Mouse (Mus musculus): ENCODE measurements around the gene Mmp21. TPM values are rescaled to one million over a fixed set of nuclear protein-coding genes. Genes with fewer than 3 reads are reported as not detected.
A peak's percentile ranks its signal among the peaks of the same experiment; 100 is the strongest.
"Not testable (repeated sequence)": the region's sequence is repeated elsewhere in the genome, so short reads cannot be mapped to it uniquely, and the experiment has no call there.

The Mmp21 gene
- polyA plus RNA-seq, 1 experiment from 2014 or later = not detected

GRCm38 (mm10) chr7:133698021-133698709, 18.3 kb upstream of the Mmp21 start:
- Histone ChIP-seq H3K4me1 (peaks cover 16% of the 10 kb centered on the region), H3K36me3 (peaks cover 29% of the 10 kb centered on the region), H3K27me3 (ENCODE audit: insufficient read depth, poor library complexity, severe bottlenecking) (no peaks in the 10 kb centered on the region), H3K4me3 (peak overlapping the region; percentile 18; the same call in 1 of the 2 replicates), H3K27ac (peak overlapping the region; percentile 44; the same call in 1 of the 2 replicates), H3K9me3 (no peaks in the 10 kb centered on the region)
- peak; percentile 90 for DNase-seq (ENCODE audit: low spot score)
- 48% methylated on average over 12 of the region's 12 CpGs for WGBS

- not testable (repeated sequence) for H3K4me1 ChIP-seq; H3K27ac ChIP-seq; DNase-seq (ENCODE audit: low spot score); H3K27me3 ChIP-seq (ENCODE audit: insufficient read depth, poor library complexity, severe bottlenecking); H3K4me3 ChIP-seq
- peaks cover 50% of the 10 kb centered on the region for H3K36me3 ChIP-seq
- H3K9me3 ChIP-seq = peaks cover 19% of the 10 kb centered on the region; the same call in 1 of the 2 replicates
These were observed 5.8 kb upstream of the Mmp21 start for GRCm38 (mm10) chr7:133685644-133686043.

GRCm38 (mm10) chr7:133684701-133685100, 4.8 kb upstream of the Mmp21 start:
- H3K27ac ChIP-seq = no peak overlapping the region
- H3K27me3 ChIP-seq (ENCODE audit: insufficient read depth, poor library complexity, severe bottlenecking) = no peaks in the 10 kb centered on the region
- WGBS = 96% methylated on average over 6 of the region's 6 CpGs
- no peaks in the 10 kb centered on the region for H3K4me1 ChIP-seq
- DNase-seq (ENCODE audit: low spot score) = no peak
- H3K9me3 ChIP-seq = peaks cover 18% of the 10 kb centered on the region; the same call in 1 of the 2 replicates
- H3K36me3 ChIP-seq = peaks cover 41% of the 10 kb centered on the region
- no peak overlapping the region for H3K4me3 ChIP-seq

GRCm38 (mm10) chr7:133684110-133684509, 4.2 kb upstream of the Mmp21 start:
- 79% methylated on average over 5 of the region's 5 CpGs for WGBS
- Histone ChIP-seq H3K27me3 (ENCODE audit: insufficient read depth, poor library complexity, severe bottlenecking) (no peaks in the 10 kb centered on the region), H3K27ac (no peak overlapping the region), H3K9me3 (peaks cover 12% of the 10 kb centered on the region; the same call in 1 of the 2 replicates), H3K36me3 (peaks cover 35% of the 10 kb centered on the region), H3K4me3 (no peak overlapping the region), H3K4me1 (no peaks in the 10 kb centered on the region)
- DNase-seq (ENCODE audit: low spot score) = no peak

GRCm38 (mm10) chr7:133683626-133684025, 3.8 kb upstream of the Mmp21 start:
- Histone ChIP-seq H3K9me3 (peaks cover 8% of the 10 kb centered on the region; the same call in 1 of the 2 replicates), H3K36me3 (peaks cover 30% of the 10 kb centered on the region), H3K4me3 (no peak overlapping the region), H3K27ac (no peak overlapping the region), H3K4me1 (no peaks in the 10 kb centered on the region), H3K27me3 (ENCODE audit: insufficient read depth, poor library complexity, severe bottlenecking) (no peaks in the 10 kb centered on the region)
- WGBS = 75% methylated on average over 5 of the region's 5 CpGs
- DNase-seq (ENCODE audit: low spot score) = no peak

- Histone ChIP-seq H3K9me3 (no peaks in the 10 kb centered on the region), H3K27ac (no peak overlapping the region), H3K36me3 (peaks cover 10% of the 10 kb centered on the region; the same call in 1 of the 2 replicates), H3K4me1 (no peaks in the 10 kb centered on the region), H3K4me3 (no peak overlapping the region), H3K27me3 (ENCODE audit: insufficient read depth, poor library complexity, severe bottlenecking) (no peaks in the 10 kb centered on the region)
- no peak for DNase-seq (ENCODE audit: low spot score)
- 64% methylated on average over 4 of the region's 4 CpGs for WGBS
These were observed 422 bp downstream of the Mmp21 start for GRCm38 (mm10) chr7:133679439-133679838.

- 92% methylated on average over 8 of the region's 8 CpGs for WGBS
- H3K27me3 ChIP-seq (ENCODE audit: insufficient read depth, poor library complexity, severe bottlenecking) = no peaks in the 10 kb centered on the region
- no peak overlapping the region for H3K27ac ChIP-seq
- peaks cover 9% of the 10 kb centered on the region for H3K36me3 ChIP-seq
- no peaks in the 10 kb centered on the region for H3K9me3 ChIP-seq
- H3K4me3 ChIP-seq = no peak overlapping the region
- H3K4me1 ChIP-seq = no peaks in the 10 kb centered on the region
- no peak for DNase-seq (ENCODE audit: low spot score)
These were observed 1.1 kb downstream of the Mmp21 start for GRCm38 (mm10) chr7:133678716-133679115.

GRCm38 (mm10) chr7:133676002-133676401, 3.9 kb downstream of the Mmp21 start:
- Histone ChIP-seq H3K4me1 (no peaks in the 10 kb centered on the region), H3K36me3 (peaks cover 37% of the 10 kb centered on the region), H3K27ac (no peak overlapping the region), H3K27me3 (ENCODE audit: insufficient read depth, poor library complexity, severe bottlenecking) (no peaks in the 10 kb centered on the region), H3K9me3 (no peaks in the 10 kb centered on the region), H3K4me3 (no peak overlapping the region)
- 69% methylated on average over 9 of the region's 9 CpGs for WGBS
- DNase-seq (ENCODE audit: low spot score) = no peak

GRCm38 (mm10) chr7:133670846-133671245, 9.0 kb downstream of the Mmp21 start:
- WGBS = 88% methylated on average over 3 of the region's 3 CpGs

GRCm38 (mm10) chr7:133669946-133670345, 9.9 kb downstream of the Mmp21 start:
- peaks cover 90% of the 10 kb centered on the region for H3K36me3 ChIP-seq
- DNase-seq (ENCODE audit: low spot score) = no peak
- no peak overlapping the region for H3K4me3 ChIP-seq
- H3K27ac ChIP-seq = no peak overlapping the region
- H3K9me3 ChIP-seq = no peaks in the 10 kb centered on the region
- no peaks in the 10 kb centered on the region for H3K27me3 ChIP-seq (ENCODE audit: insufficient read depth, poor library complexity, severe bottlenecking)
- 92% methylated on average over 9 of the region's 9 CpGs for WGBS
- H3K4me1 ChIP-seq = no peaks in the 10 kb centered on the region

More at GRCm38 (mm10) chr7:133670846-133671245, 9.0 kb downstream of the Mmp21 start:
- H3K4me3 ChIP-seq = no peak overlapping the region
- peaks cover 85% of the 10 kb centered on the region for H3K36me3 ChIP-seq
- H3K4me1 ChIP-seq = no peaks in the 10 kb centered on the region
- H3K27me3 ChIP-seq (ENCODE audit: insufficient read depth, poor library complexity, severe bottlenecking) = no peaks in the 10 kb centered on the region
- no peak for DNase-seq (ENCODE audit: low spot score)
- H3K27ac ChIP-seq = no peak overlapping the region
- no peaks in the 10 kb centered on the region for H3K9me3 ChIP-seq

GRCm38 (mm10) chr7:133669071-133669470, 10.8 kb downstream of the Mmp21 start:
- no peaks in the 10 kb centered on the region for H3K27me3 ChIP-seq (ENCODE audit: insufficient read depth, poor library complexity, severe bottlenecking)
- no peak overlapping the region for H3K27ac ChIP-seq
- H3K4me3 ChIP-seq = no peak overlapping the region
- no peaks in the 10 kb centered on the region for H3K9me3 ChIP-seq
- peaks cover 99% of the 10 kb centered on the region for H3K36me3 ChIP-seq
- H3K4me1 ChIP-seq = no peaks in the 10 kb centered on the region
- 91% methylated on average over 1 of the region's 1 CpGs for WGBS
- no peak for DNase-seq (ENCODE audit: low spot score)

GRCm38 (mm10) chr7:133662467-133662866, 17.4 kb downstream of the Mmp21 start:
- no peak for DNase-seq (ENCODE audit: low spot score)
- no peak overlapping the region for H3K4me3 ChIP-seq

GRCm38 (mm10) chr7:133645716-133646115, 34.1 kb downstream of the Mmp21 start:
- no peaks in the 10 kb centered on the region for H3K4me1 ChIP-seq
- H3K36me3 ChIP-seq = peaks cover 94% of the 10 kb centered on the region
- H3K27me3 ChIP-seq (ENCODE audit: insufficient read depth, poor library complexity, severe bottlenecking) = no peaks in the 10 kb centered on the region
- no peak for DNase-seq (ENCODE audit: low spot score)
- 91% methylated on average over 6 of the region's 6 CpGs for WGBS
- H3K27ac ChIP-seq = no peak overlapping the region
- no peak overlapping the region for H3K4me3 ChIP-seq
- H3K9me3 ChIP-seq = no peaks in the 10 kb centered on the region

More at GRCm38 (mm10) chr7:133662467-133662866, 17.4 kb downstream of the Mmp21 start:
- 87% methylated on average over 1 of the region's 1 CpGs for WGBS
- Histone ChIP-seq H3K36me3 (peaks cover 99% of the 10 kb centered on the region), H3K27me3 (ENCODE audit: insufficient read depth, poor library complexity, severe bottlenecking) (no peaks in the 10 kb centered on the region), H3K27ac (no peak overlapping the region), H3K9me3 (no peaks in the 10 kb centered on the region), H3K4me1 (no peaks in the 10 kb centered on the region)
